Mouse (Mus musculus) effector memory CD4-positive, alpha-beta T cell, adult 7 months (primary cell): ENCODE measurements around the gene Ifng. TPM values are rescaled to one million over a fixed set of nuclear protein-coding genes. Genes with fewer than 3 reads are reported as not detected.

Experiments used
- polyA plus RNA-seq: library from polyadenylated mRNA; unstranded; fragments of 100-300 nt; shearing (Covaris generic); gene quantifications from one replicate; pipeline ENCODE4 v1.2.1, GENCODE M21; 2017

Gene Ifng
- 735 TPM for polyA plus RNA-seq

DNA sequence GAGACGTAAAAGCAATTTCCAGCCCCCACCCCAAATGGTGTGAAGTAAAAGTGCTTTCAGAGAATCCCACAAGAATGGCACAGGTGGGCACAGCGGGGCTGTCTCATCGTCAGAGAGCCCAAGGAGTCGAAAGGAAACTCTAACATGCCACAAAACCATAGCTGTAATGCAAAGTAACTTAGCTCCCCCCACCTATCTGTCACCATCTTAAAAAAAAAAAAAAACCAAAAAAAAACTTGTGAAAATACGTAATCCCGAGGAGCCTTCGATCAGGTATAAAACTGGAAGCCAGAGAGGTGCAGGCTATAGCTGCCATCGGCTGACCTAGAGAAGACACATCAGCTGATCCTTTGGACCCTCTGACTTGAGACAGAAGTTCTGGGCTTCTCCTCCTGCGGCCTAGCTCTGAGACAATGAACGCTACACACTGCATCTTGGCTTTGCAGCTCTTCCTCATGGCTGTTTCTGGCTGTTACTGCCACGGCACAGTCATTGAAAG, at the start of gene Ifng:
Gene Ifng (plus strand): TSS at position 305 of the 499 bp plus-strand sequence.

Other genes starting within 250 kb of the Ifng start
- gene Il22, start 236.1 kb upstream of the Ifng start, polyA plus RNA-seq = not detected
- gene Gm32717, start 200.3 kb upstream of the Ifng start, polyA plus RNA-seq = not detected
- gene Gm32802, start 182.4 kb upstream of the Ifng start, polyA plus RNA-seq = not detected
- gene Iltifb, start 146.0 kb upstream of the Ifng start, polyA plus RNA-seq = not detected
- not detected for gene Gm9040, start 114.1 kb upstream of the Ifng start, polyA plus RNA-seq
- not detected for gene Gm9044, start 108.6 kb upstream of the Ifng start, polyA plus RNA-seq
- not detected for gene Gm9045, start 103.2 kb upstream of the Ifng start, polyA plus RNA-seq
- gene Gm9046, start 97.8 kb upstream of the Ifng start, polyA plus RNA-seq = not detected
- gene Gm9048, start 92.4 kb upstream of the Ifng start, polyA plus RNA-seq = not detected
- gene Gm9049, start 86.9 kb upstream of the Ifng start, polyA plus RNA-seq = not detected